Mouse (Mus musculus) kidney, embryonic 16.5 days (tissue): ENCODE data around the gene Strap. TPM values are rescaled to one million over a fixed set of nuclear protein-coding genes. Genes with fewer than 3 reads are reported as not detected.

ENCODE experiments used
- ATAC-seq: fragments of 200-750 bp; cut with Nextera tagmentation; 2 replicates; pipeline ENCODE4 v1.8.0; 2017; ENCODE audit warnings: moderate TSS enrichment; ENCODE audit not compliant: low FRiP score, low TSS enrichment
- H3K27ac ChIP-seq: fragments of 300-500 bp; sonication (generic); 2 replicates; pipeline ENCODE4 v1.5.1; 2014; ENCODE audit warnings: low read length
- H3K27me3 ChIP-seq: fragments of 300-500 bp; sonication (generic); 2 replicates; pipeline ENCODE4 v1.6.1; 2014; ENCODE audit warnings: low read length, control low read depth, mixed read lengths; ENCODE audit not compliant: insufficient read depth
- H3K36me3 ChIP-seq: fragments of 300-500 bp; sonication (generic); 2 replicates; pipeline ENCODE4 v1.6.1; 2014; ENCODE audit warnings: low read length, control low read depth, mixed read lengths; ENCODE audit not compliant: insufficient read depth
- H3K4me1 ChIP-seq: fragments of 300-500 bp; sonication (generic); 2 replicates; pipeline ENCODE4 v1.6.1; 2014; ENCODE audit warnings: low read length, control low read depth, mixed read lengths; ENCODE audit not compliant: insufficient read depth
- H3K4me2 ChIP-seq: fragments of 300-500 bp; sonication (generic); replicated peaks from 2 replicates; pipeline ENCODE4 v1.6.1; 2014; ENCODE audit warnings: low read depth, low read length
- H3K4me3 ChIP-seq: fragments of 300-500 bp; sonication (generic); 2 replicates; pipeline ENCODE4 v1.5.1; 2014; ENCODE audit warnings: mild to moderate bottlenecking, low read length
- H3K9ac ChIP-seq: fragments of 300-500 bp; sonication (generic); replicated peaks from 2 replicates; pipeline ENCODE4 v1.6.1; 2014; ENCODE audit warnings: low read length
- H3K9me3 ChIP-seq: fragments of 300-500 bp; sonication (generic); 2 replicates; pipeline ENCODE4 v1.6.1; 2016; ENCODE audit warnings: low read length, control low read depth
- WGBS: fragments of 180-500 bp; shearing (Covaris S2); extraction: QIAGEN DNeasy Blood & Tissue Kit; methylation state at CpG from one replicate; pipeline ENCODE4 v1.1.7; 2014; 5-methylcytosine and 5-hydroxymethylcytosine counted together
- polyA plus RNA-seq: library from polyadenylated mRNA; unstranded; fragments of >200 nt; fragmentation: Nextera tagmentation; extraction: Ambion mirVana; gene quantifications from 2 replicates; pipeline ENCODE4 v1.2.1, GENCODE M21; 2015

The Strap gene
- polyA plus RNA-seq, 1 experiment from 2014 or later = 164 TPM

GRCm38 (mm10) chr6:137752275-137752655 lies 17.4 kb downstream of the Strap start:
- Histone ChIP-seq H3K36me3 (peaks cover 40% of the 10 kb centered on the region), H3K4me2 (no peak overlapping the region), H3K9ac (no peak overlapping the region), H3K27me3 (no peaks in the 10 kb centered on the region), H3K27ac (peak overlapping the region; percentile 56; the same call in 1 of the 2 replicates), H3K4me1 (peaks cover 8% of the 10 kb centered on the region), H3K4me3 (no peak overlapping the region), H3K9me3 (no peaks in the 10 kb centered on the region)
- WGBS = 86% methylated on average over 4 of the region's 4 CpGs
- ATAC-seq = no peak

GRCm38 (mm10) chr6:137754056-137754856 lies 19.4 kb downstream of the Strap start, which contains the start of gene Dera:
Gene Dera, plus strand, starts transcription at chr6:137754546.
- WGBS = 12% methylated on average over 22 of the region's 26 CpGs
- peak; percentile 94 for ATAC-seq

GRCm38 (mm10) chr6:137754857-137755232 lies 20.0 kb downstream of the Strap start:
- Histone ChIP-seq H3K9ac (peak overlapping the region; percentile 77), H3K4me2 (peak overlapping the region; percentile 74), H3K4me1 (peaks cover 17% of the 10 kb centered on the region), H3K27me3 (no peaks in the 10 kb centered on the region), H3K27ac (peak overlapping the region; percentile 76; the same call in 1 of the 2 replicates), H3K36me3 (peaks cover 21% of the 10 kb centered on the region), H3K4me3 (peak overlapping the region; percentile 81), H3K9me3 (no peaks in the 10 kb centered on the region)
- ATAC-seq = no peak
- 4% methylated on average over 8 of the region's 8 CpGs for WGBS

More at GRCm38 (mm10) chr6:137754056-137754856, 19.4 kb downstream of the Strap start, which contains the start of gene Dera:
- Histone ChIP-seq H3K27me3 (no peaks in the 10 kb centered on the region), H3K27ac (peak within 1 kb of the TSS; percentile 76; the same call in 1 of the 2 replicates), H3K4me2 (peak within 1 kb of the TSS; percentile 74), H3K9me3 (no peaks in the 10 kb centered on the region), H3K36me3 (peaks cover 27% of the 10 kb centered on the region), H3K4me1 (peaks cover 11% of the 10 kb centered on the region), H3K9ac (peak within 1 kb of the TSS; percentile 77), H3K4me3 (peak within 1 kb of the TSS; percentile 81)

GRCm38 (mm10) chr6:137756310-137756709 lies 21.4 kb downstream of the Strap start:
- H3K9me3 ChIP-seq = no peaks in the 10 kb centered on the region
- H3K27me3 ChIP-seq = no peaks in the 10 kb centered on the region
- peaks cover 12% of the 10 kb centered on the region; the same call in 1 of the 2 replicates for H3K36me3 ChIP-seq
- no peak for ATAC-seq
- H3K27ac ChIP-seq = no peak overlapping the region
- H3K9ac ChIP-seq = no peak overlapping the region
- no peak overlapping the region for H3K4me2 ChIP-seq
- no peak overlapping the region for H3K4me3 ChIP-seq
- H3K4me1 ChIP-seq = peaks cover 17% of the 10 kb centered on the region
- 71% methylated on average over 5 of the region's 5 CpGs for WGBS

- no peaks in the 10 kb centered on the region for H3K36me3 ChIP-seq
- no peak overlapping the region for H3K9ac ChIP-seq
- WGBS = 96% methylated on average over 1 of the region's 1 CpGs
- ATAC-seq = no peak
- no peaks in the 10 kb centered on the region for H3K27me3 ChIP-seq
- H3K4me1 ChIP-seq = peaks cover 17% of the 10 kb centered on the region
- no peaks in the 10 kb centered on the region for H3K9me3 ChIP-seq
- no peak overlapping the region for H3K4me2 ChIP-seq
- no peak overlapping the region for H3K27ac ChIP-seq
- no peak overlapping the region for H3K4me3 ChIP-seq
These were observed 23.0 kb downstream of the Strap start for GRCm38 (mm10) chr6:137757891-137758290.

GRCm38 (mm10) chr6:137759681-137760080 lies 24.8 kb downstream of the Strap start:
- H3K27ac ChIP-seq = no peak overlapping the region
- H3K9ac ChIP-seq = no peak overlapping the region
- H3K9me3 ChIP-seq = no peaks in the 10 kb centered on the region
- 26% methylated on average over 8 of the region's 8 CpGs for WGBS
- no peak overlapping the region for H3K4me3 ChIP-seq
- no peaks in the 10 kb centered on the region for H3K27me3 ChIP-seq
- peaks cover 15% of the 10 kb centered on the region for H3K4me1 ChIP-seq
- ATAC-seq = peak; percentile 71
- H3K4me2 ChIP-seq = no peak overlapping the region
- no peaks in the 10 kb centered on the region for H3K36me3 ChIP-seq

GRCm38 (mm10) chr6:137760966-137761365 lies 26.1 kb downstream of the Strap start:
- no peaks in the 10 kb centered on the region for H3K36me3 ChIP-seq
- no peak for ATAC-seq
- H3K4me3 ChIP-seq = no peak overlapping the region
- H3K27ac ChIP-seq = no peak overlapping the region
- WGBS = 76% methylated on average over 15 of the region's 15 CpGs
- H3K9me3 ChIP-seq = no peaks in the 10 kb centered on the region
- H3K27me3 ChIP-seq = no peaks in the 10 kb centered on the region
- H3K4me2 ChIP-seq = no peak overlapping the region
- peaks cover 10% of the 10 kb centered on the region for H3K4me1 ChIP-seq
- no peak overlapping the region for H3K9ac ChIP-seq

GRCm38 (mm10) chr6:137764572-137765210 lies 29.8 kb downstream of the Strap start:
- ATAC-seq = peak; percentile 42; the same call in 1 of the 2 replicates
- Histone ChIP-seq H3K9me3 (no peaks in the 10 kb centered on the region), H3K4me3 (no peak overlapping the region), H3K4me2 (no peak overlapping the region), H3K4me1 (peaks cover 2% of the 10 kb centered on the region; the same call in 1 of the 2 replicates), H3K9ac (no peak overlapping the region), H3K27me3 (no peaks in the 10 kb centered on the region), H3K27ac (no peak overlapping the region), H3K36me3 (no peaks in the 10 kb centered on the region)
- 35% methylated on average over 3 of the region's 3 CpGs for WGBS

GRCm38 (mm10) chr6:137766177-137766576 lies 31.3 kb downstream of the Strap start:
- no peak for ATAC-seq
- H3K27ac ChIP-seq = no peak overlapping the region
- no peaks in the 10 kb centered on the region for H3K27me3 ChIP-seq

More at GRCm38 (mm10) chr6:137766177-137766576, 31.3 kb downstream of the Strap start:
- Histone ChIP-seq H3K4me2 (no peak overlapping the region), H3K9me3 (no peaks in the 10 kb centered on the region), H3K36me3 (no peaks in the 10 kb centered on the region), H3K4me3 (no peak overlapping the region), H3K9ac (no peak overlapping the region), H3K4me1 (no peaks in the 10 kb centered on the region)
